Mouse (Mus musculus): Measurements from ENCODE around the gene Comp. TPM values are rescaled to one million over a fixed set of nuclear protein-coding genes. Genes with fewer than 3 reads are reported as not detected.

Gene Comp
- polyA plus RNA-seq, 1 experiment, result 0.27 TPM

GRCm38 (mm10) chr8:70422722-70423121 lies 49.4 kb downstream of the Comp start:
- H3K4me3 ChIP-seq (replicated peaks), result peak overlapping the region; percentile 71
- no peaks in the 10 kb centered on the region for H3K9me3 ChIP-seq
- no peaks in the 10 kb centered on the region for H3K27me3 ChIP-seq (replicated peaks)
- peaks cover 100% of the 10 kb centered on the region for H3K4me1 ChIP-seq
- no peak for TF ChIP-seq GATA1 (IDR thresholded peaks at IDR 0.05; ENCODE audit: borderline replicate concordance, low read length)
- TF ChIP-seq FLI1 (IDR thresholded peaks at IDR 0.05; ENCODE audit: low read length), result no peak
- H3K36me3 ChIP-seq (replicated peaks; ENCODE audit: low read length), result peaks cover 31% of the 10 kb centered on the region

- H3K4me3 ChIP-seq (replicated peaks), result peak overlapping the region; percentile 4
- H3K27me3 ChIP-seq (replicated peaks), result no peaks in the 10 kb centered on the region
- no peak for TF ChIP-seq GATA1 (IDR thresholded peaks at IDR 0.05; ENCODE audit: borderline replicate concordance, low read length)
- TF ChIP-seq FLI1 (IDR thresholded peaks at IDR 0.05; ENCODE audit: low read length), result no peak
- H3K4me1 ChIP-seq, result peaks cover 97% of the 10 kb centered on the region
- no peaks in the 10 kb centered on the region for H3K9me3 ChIP-seq
- H3K36me3 ChIP-seq (replicated peaks; ENCODE audit: low read length), result peaks cover 40% of the 10 kb centered on the region
Measured at GRCm38 (mm10) chr8:70426300-70426907, 53.0 kb downstream of the Comp start.

- peaks cover 59% of the 10 kb centered on the region for H3K36me3 ChIP-seq (replicated peaks; ENCODE audit: low read length)
- H3K9me3 ChIP-seq, result no peaks in the 10 kb centered on the region
- TF ChIP-seq FLI1 (IDR thresholded peaks at IDR 0.05; ENCODE audit: low read length), result no peak
- no peak for TF ChIP-seq GATA1 (IDR thresholded peaks at IDR 0.05; ENCODE audit: borderline replicate concordance, low read length)
- peaks cover 97% of the 10 kb centered on the region for H3K4me1 ChIP-seq
- H3K27me3 ChIP-seq (replicated peaks), result no peaks in the 10 kb centered on the region
- no peak overlapping the region for H3K4me3 ChIP-seq (replicated peaks)
Measured at GRCm38 (mm10) chr8:70431213-70431612, 57.9 kb downstream of the Comp start.

Other genes with a start within 250 kb of the Comp start
- gene Nr2c2ap, start 242.2 kb upstream of the Comp start, polyA plus RNA-seq (2012; ENCODE audit: insufficient read depth, low replicate concordance), result 14.3 TPM in 1 of 2 replicates, not detected in the other
- gene Rfxank, start 234.4 kb upstream of the Comp start, polyA plus RNA-seq (2012; ENCODE audit: insufficient read depth, low replicate concordance), result 8.9 and 18.5 TPM in 2 replicates
- 20.7 and 53.5 TPM in 2 replicates for gene Borcs8, start 234.1 kb upstream of the Comp start, polyA plus RNA-seq (2012; ENCODE audit: insufficient read depth, low replicate concordance)
- gene Mef2b, start 233.8 kb upstream of the Comp start, polyA plus RNA-seq (2012; ENCODE audit: insufficient read depth, low replicate concordance), result 1.3 and 1.9 TPM in 2 replicates
- gene Tmem161a, start 201.2 kb upstream of the Comp start, polyA plus RNA-seq (2012; ENCODE audit: insufficient read depth, low replicate concordance), result 63.2 and 162 TPM in 2 replicates
- gene Slc25a42, start 161.3 kb upstream of the Comp start, polyA plus RNA-seq (2012; ENCODE audit: insufficient read depth, low replicate concordance), result 5.0 and 5.5 TPM in 2 replicates
- 29.7 and 31.6 TPM in 2 replicates for gene Sugp2, start 139.3 kb upstream of the Comp start, polyA plus RNA-seq (2012; ENCODE audit: insufficient read depth, low replicate concordance)
- gene Armc6, start 139.1 kb upstream of the Comp start, polyA plus RNA-seq (2012; ENCODE audit: insufficient read depth, low replicate concordance), result 22.2 and 27.8 TPM in 2 replicates
- gene Homer3, start 90.7 kb upstream of the Comp start, polyA plus RNA-seq (2012; ENCODE audit: insufficient read depth, low replicate concordance), result 192 and 246 TPM in 2 replicates
- gene Ddx49, start 71.1 kb upstream of the Comp start, polyA plus RNA-seq (2012; ENCODE audit: insufficient read depth, low replicate concordance), result 29.5 and 36.4 TPM in 2 replicates
- gene Cope, start 71.0 kb upstream of the Comp start, polyA plus RNA-seq (2012; ENCODE audit: insufficient read depth, low replicate concordance), result 335 and 566 TPM in 2 replicates
- gene Cers1, start 57.8 kb upstream of the Comp start, polyA plus RNA-seq (2012; ENCODE audit: insufficient read depth, low replicate concordance), result 0.55 and 1.8 TPM in 2 replicates
- gene Gdf1, start 43.7 kb upstream of the Comp start, polyA plus RNA-seq (2012; ENCODE audit: insufficient read depth, low replicate concordance), result 0.26 TPM in 1 of 2 replicates, not detected in the other
- 75.0 and 100 TPM in 2 replicates for gene Upf1, start 20.3 kb upstream of the Comp start, polyA plus RNA-seq (2012; ENCODE audit: insufficient read depth, low replicate concordance)
- gene Crtc1, start 66.0 kb downstream of the Comp start, polyA plus RNA-seq (2012; ENCODE audit: insufficient read depth, low replicate concordance), result 17.9 and 34.0 TPM in 2 replicates
- 10.3 and 19.1 TPM in 2 replicates for gene Klhl26, start 103.4 kb downstream of the Comp start, polyA plus RNA-seq (2012; ENCODE audit: insufficient read depth, low replicate concordance)
- not detected in 2 replicates for gene Tmem59l, start 113.8 kb downstream of the Comp start, polyA plus RNA-seq (2012; ENCODE audit: insufficient read depth, low replicate concordance)
- not detected in 2 replicates for gene Crlf1, start 119.6 kb downstream of the Comp start, polyA plus RNA-seq (2012; ENCODE audit: insufficient read depth, low replicate concordance)
- 135 and 319 TPM in 2 replicates for gene Rex1bd, start 133.2 kb downstream of the Comp start, polyA plus RNA-seq (2012; ENCODE audit: insufficient read depth, low replicate concordance)
- gene Uba52, start 137.2 kb downstream of the Comp start, polyA plus RNA-seq (2012; ENCODE audit: insufficient read depth, low replicate concordance), result 499 and 989 TPM in 2 replicates
- gene Fkbp8, start 154.2 kb downstream of the Comp start, polyA plus RNA-seq (2012; ENCODE audit: insufficient read depth, low replicate concordance), result 3,667 and 5,102 TPM in 2 replicates
- gene Kxd1, start 154.4 kb downstream of the Comp start, polyA plus RNA-seq (2012; ENCODE audit: insufficient read depth, low replicate concordance), result 33.5 and 40.2 TPM in 2 replicates
- gene Ell, start 165.9 kb downstream of the Comp start, polyA plus RNA-seq (2012; ENCODE audit: insufficient read depth, low replicate concordance), result 58.8 and 65.3 TPM in 2 replicates
- gene Isyna1, start 220.8 kb downstream of the Comp start, polyA plus RNA-seq (2012; ENCODE audit: insufficient read depth, low replicate concordance), result 165 and 201 TPM in 2 replicates
- gene Ssbp4, start 235.3 kb downstream of the Comp start, polyA plus RNA-seq (2012; ENCODE audit: insufficient read depth, low replicate concordance), result 1,561 and 3,509 TPM in 2 replicates
- gene Lrrc25, start 242.6 kb downstream of the Comp start, polyA plus RNA-seq (2012; ENCODE audit: insufficient read depth, low replicate concordance), result 19.0 and 34.7 TPM in 2 replicates

Measured in megakaryocyte, embryonic 14.5 days (primary cell).